ENCODE assay signal across 15 mouse cellular contexts in the genomic region with DNA sequence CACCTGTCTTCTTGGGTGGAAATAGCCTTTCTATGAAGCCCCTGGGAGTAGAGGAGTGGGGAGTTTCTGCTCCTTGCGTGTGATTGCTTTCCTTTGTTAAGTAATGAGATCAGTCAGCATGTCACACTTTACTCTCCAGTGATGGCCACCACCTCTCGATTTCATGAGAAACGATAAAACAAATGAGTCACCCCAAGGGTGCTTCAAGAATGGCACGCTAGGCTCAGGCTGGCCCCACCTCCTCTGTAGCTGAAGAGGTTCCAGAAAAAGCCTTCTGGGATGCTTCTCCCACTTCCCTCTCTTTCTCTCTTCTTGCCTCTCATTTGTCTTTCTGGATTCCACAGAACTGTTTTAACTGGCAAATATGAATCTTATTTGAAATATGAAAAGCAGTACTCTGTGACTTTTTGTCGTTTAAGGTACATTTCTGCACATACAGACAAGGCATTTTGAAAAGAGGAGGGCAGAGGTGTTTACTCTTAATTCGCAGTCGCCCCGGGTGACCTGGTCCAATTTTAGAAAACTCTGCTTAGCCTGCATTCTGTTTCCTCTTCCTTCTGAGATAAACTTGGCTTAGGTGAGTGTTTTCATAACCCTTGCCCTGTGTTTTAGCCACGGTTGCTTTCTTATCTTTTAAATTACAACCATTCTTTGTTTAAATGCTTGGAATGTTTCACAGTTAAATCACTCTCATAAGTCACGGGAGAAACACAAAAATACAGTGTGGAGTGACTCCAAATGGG. TPM values are rescaled to one million over a fixed set of nuclear protein-coding genes. Genes with fewer than 3 reads are reported as not detected.
A peak's percentile ranks its signal among the peaks of the same experiment; 100 is the strongest.
DNase-seq lines count a peak whose midpoint lies in the region; ATAC-seq and TF ChIP-seq lines count a peak whose summit lies in the region.
"Had no signal": no experiment of that assay in that cellular context is flagged by ENCODE, and none has a peak within 500 bp of the region (broad histone marks: within the 10 kb centered on the region; RNA-seq: fewer than 3 reads in every experiment).

No protein-coding gene starts in this region.

- no peak overlapping the region for H3K27ac ChIP-seq in liver, adult 2 months (replicated peaks; ENCODE audit: insufficient read depth, low read depth, low read length)
- no peak overlapping the region for H3K27ac ChIP-seq in liver, embryonic 11.5 days (ENCODE audit: low read depth, low read length)
- no peak overlapping the region for H3K27ac ChIP-seq in hindbrain, embryonic 11.5 days (ENCODE audit: low read depth, low read length)
- no peak overlapping the region for H3K27ac ChIP-seq in forebrain, embryonic 16.5 days (ENCODE audit: low read length)
- H3K27ac ChIP-seq: embryonic facial prominence, embryonic 13.5 days had no signal

- no peaks in the 10 kb centered on the region; the same call in 1 of the 2 replicates for H3K4me1 ChIP-seq in liver, adult 2 months (ENCODE audit: control insufficient read depth, insufficient read depth, low read length)
- no peaks in the 10 kb centered on the region for H3K4me1 ChIP-seq in liver, embryonic 11.5 days (replicated peaks; ENCODE audit: control insufficient read depth, insufficient read depth, low read length)
- no peaks in the 10 kb centered on the region for H3K4me1 ChIP-seq in hindbrain, embryonic 11.5 days (replicated peaks; ENCODE audit: control insufficient read depth, insufficient read depth, low read length)
- no peaks in the 10 kb centered on the region for H3K4me1 ChIP-seq in forebrain, embryonic 16.5 days (replicated peaks; ENCODE audit: control insufficient read depth, insufficient read depth, low read length)
- H3K4me1 ChIP-seq: embryonic facial prominence, embryonic 13.5 days had no signal

- H3ac ChIP-seq in myocyte (ENCODE audit: control insufficient read depth, insufficient read length) = no peak overlapping the region

- no peaks in the 10 kb centered on the region for H3K79me2 ChIP-seq in liver, adult 2 months (ENCODE audit: control insufficient read depth, insufficient read depth, low read length)
- no peaks in the 10 kb centered on the region for H3K79me2 ChIP-seq in myocyte (ENCODE audit: control insufficient read depth, insufficient read depth)

- H3K4me3 ChIP-seq in liver, adult 2 months (ENCODE audit: insufficient read depth, low read depth, low read length) = no peak overlapping the region
- H3K4me3 ChIP-seq in liver, embryonic 11.5 days (ENCODE audit: low read depth, low read length) = no peak overlapping the region
- H3K4me3 ChIP-seq in myocyte = no peak overlapping the region
- no peak overlapping the region for H3K4me3 ChIP-seq in hindbrain, embryonic 11.5 days (ENCODE audit: low read depth, low read length)
- no peak overlapping the region for H3K4me3 ChIP-seq in forebrain, embryonic 16.5 days (replicated peaks; ENCODE audit: low read length)
- H3K4me3 ChIP-seq: embryonic facial prominence, embryonic 13.5 days had no signal

- ATAC-seq in liver, embryonic 11.5 days (replicated peaks; ENCODE audit: low FRiP score) = no peak
- ATAC-seq in hindbrain, embryonic 11.5 days (ENCODE audit: low FRiP score) = no peak
- ATAC-seq in forebrain, embryonic 16.5 days = no peak

- TF ChIP-seq CTCF in liver, adult 2 months (IDR thresholded peaks at IDR 0.05; ENCODE audit: low read depth, low read length) = no peak

- no peaks in the 10 kb centered on the region for H3K27me3 ChIP-seq in liver, adult 2 months (ENCODE audit: control insufficient read depth, insufficient read depth, low read length)
- no peaks in the 10 kb centered on the region; the same call in 1 of the 2 replicates for H3K27me3 ChIP-seq in liver, embryonic 11.5 days (replicated peaks; ENCODE audit: control insufficient read depth, insufficient read depth, low read length)
- H3K27me3 ChIP-seq in myocyte (ENCODE audit: control insufficient read depth, insufficient read depth, insufficient read length) = no peaks in the 10 kb centered on the region
- no peaks in the 10 kb centered on the region for H3K27me3 ChIP-seq in hindbrain, embryonic 11.5 days (ENCODE audit: control insufficient read depth, insufficient read depth, low read length)
- no peaks in the 10 kb centered on the region for H3K27me3 ChIP-seq in forebrain, embryonic 16.5 days (replicated peaks; ENCODE audit: control insufficient read depth, insufficient read depth, low read length)
- H3K27me3 ChIP-seq: embryonic facial prominence, embryonic 13.5 days had no signal

- peak; percentile 67 for DNase-seq in liver, adult 2 months (ENCODE audit: extremely low read depth, low read depth, low spot score)
- DNase-seq in liver, embryonic 11.5 days (ENCODE audit: low spot score) = no peak
- DNase-seq in Muller cell, postnatal 12 days (ENCODE audit: inconsistent ontology term) = peak; percentile 17
- peak; percentile 19 to 42 for DNase-seq in heart, postnatal 10 days
- DNase-seq in hindbrain, embryonic 11.5 days (ENCODE audit: low spot score) = no peak
- no peak for DNase-seq in layer of hippocampus, postnatal 25 days (ENCODE audit: extremely low spot score in 1 of 2, low spot score in 1 of 2)
- DNase-seq: cerebellum, adult 11 months; layer of hippocampus, postnatal 36 days; spleen, adult 18-20 months had no signal

- intact Hi-C loops in heart, postnatal 10 days (cut with DNase I) = no loop called here

- H3K36me3 ChIP-seq in liver, adult 2 months (ENCODE audit: control insufficient read depth, insufficient read depth, low read length) = no peaks in the 10 kb centered on the region
- H3K36me3 ChIP-seq in liver, embryonic 11.5 days (ENCODE audit: control insufficient read depth, insufficient read depth, low read length) = no peaks in the 10 kb centered on the region
- H3K36me3 ChIP-seq in myocyte (ENCODE audit: control insufficient read depth, insufficient read depth) = no peaks in the 10 kb centered on the region
- no peaks in the 10 kb centered on the region for H3K36me3 ChIP-seq in hindbrain, embryonic 11.5 days (ENCODE audit: control insufficient read depth, insufficient read depth, low read length)
- H3K36me3 ChIP-seq in forebrain, embryonic 16.5 days (ENCODE audit: control insufficient read depth, insufficient read depth) = no peaks in the 10 kb centered on the region
- H3K36me3 ChIP-seq: embryonic facial prominence, embryonic 13.5 days had no signal

- TF ChIP-seq POLR2A in liver, adult 2 months (IDR thresholded peaks at IDR 0.05; ENCODE audit: extremely low read depth, insufficient read depth, low read length) = no peak
- no peak for TF ChIP-seq POLR2A in myocyte (IDR thresholded peaks at IDR 0.05; ENCODE audit: insufficient read length, low read depth)

- no peaks in the 10 kb centered on the region for H3K9me3 ChIP-seq in liver, embryonic 11.5 days (ENCODE audit: control insufficient read depth, low read length)
- no peaks in the 10 kb centered on the region for H3K9me3 ChIP-seq in hindbrain, embryonic 11.5 days (ENCODE audit: control insufficient read depth, low read length)
- H3K9me3 ChIP-seq in forebrain, embryonic 16.5 days (ENCODE audit: control insufficient read depth, low read length) = no peaks in the 10 kb centered on the region
- H3K9me3 ChIP-seq: embryonic facial prominence, embryonic 13.5 days had no signal

- no peak overlapping the region for H3K9ac ChIP-seq in liver, adult 2 months (ENCODE audit: low read depth, low read length)
- H3K9ac ChIP-seq in liver, embryonic 11.5 days (ENCODE audit: low read depth, low read length) = no peak overlapping the region
- no peak overlapping the region for H3K9ac ChIP-seq in hindbrain, embryonic 11.5 days (ENCODE audit: low read depth, low read length)
- no peak overlapping the region for H3K9ac ChIP-seq in forebrain, embryonic 16.5 days (replicated peaks; ENCODE audit: low read depth, low read length)
- H3K9ac ChIP-seq: embryonic facial prominence, embryonic 13.5 days had no signal

- H3K4me2 ChIP-seq in liver, embryonic 11.5 days = no peak overlapping the region
- peak overlapping the region; percentile 67 for H3K4me2 ChIP-seq in myocyte (ENCODE audit: low read depth)
- H3K4me2 ChIP-seq in hindbrain, embryonic 11.5 days (replicated peaks; ENCODE audit: low read depth, low read length) = no peak overlapping the region
- no peak overlapping the region for H3K4me2 ChIP-seq in forebrain, embryonic 16.5 days (ENCODE audit: low read length)
- H3K4me2 ChIP-seq: embryonic facial prominence, embryonic 13.5 days had no signal

- 17% methylated on average over 10 of the region's 10 CpGs for WGBS in liver, adult 2 months
- whole genome bisulfite sequencing in liver, embryonic 11.5 days = 32% methylated on average over 10 of the region's 10 CpGs
- WGBS in hindbrain, embryonic 11.5 days = 58% methylated on average over 10 of the region's 10 CpGs
- 57% methylated on average over 10 of the region's 10 CpGs for WGBS in forebrain, embryonic 16.5 days

RNA-seq across cellular contexts. Expression of a gene that starts 15.3 kb away (rescaled TPM):
- total RNA-seq in liver, adult 2 months (2014; rRNA removed) = not detected in 2 replicates
- polyA plus RNA-seq in liver, adult 2 months (2012; rRNA removed) = 0.10 TPM in 1 of 2 replicates, not detected in the other
- polyA plus RNA-seq in liver, embryonic 11.5 days (2014; fragmentation: Nextera tagmentation; extraction: Ambion mirVana) = not detected in 2 replicates
- total RNA-seq in heart, postnatal 10 days (2021) = not detected
- polyA plus RNA-seq in myocyte (2012; fragmentation: generic; extraction: Trizol) = not detected
- polyA plus RNA-seq in hindbrain, embryonic 11.5 days (2014; fragmentation: Nextera tagmentation; extraction: Ambion mirVana) = not detected in 2 replicates
- polyA plus RNA-seq in forebrain, embryonic 16.5 days (2015; fragmentation: Nextera tagmentation; extraction: Ambion mirVana) = not detected in 2 replicates
- total RNA-seq in layer of hippocampus, postnatal 25 days (2021) = not detected
- total RNA-seq: gastrocnemius, adult 18-20 months; layer of hippocampus, postnatal 36 days had no signal
- polyA plus RNA-seq: neural tube, embryonic 11.5 days had no signal

RNA-seq across cellular contexts. Expression of a gene that starts 24.2 kb away (rescaled TPM):
- 8.4 and 9.1 TPM in 2 replicates for total RNA-seq in liver, adult 2 months (2014; rRNA removed)
- 30.5 and 32.3 TPM in 2 replicates for polyA plus RNA-seq in liver, adult 2 months (2012; rRNA removed)
- 65.3 and 73.3 TPM in 2 replicates for polyA plus RNA-seq in liver, embryonic 11.5 days (2014; fragmentation: Nextera tagmentation; extraction: Ambion mirVana)
- 10 to 100 TPM; 69.1 to 69.7 TPM for total RNA-seq in heart, postnatal 10 days (2021)
- polyA plus RNA-seq in myocyte (2012; fragmentation: generic; extraction: Trizol) = 68.1 TPM
- polyA plus RNA-seq in hindbrain, embryonic 11.5 days (2014; fragmentation: Nextera tagmentation; extraction: Ambion mirVana) = 137 and 140 TPM in 2 replicates
- 118 and 119 TPM in 2 replicates for polyA plus RNA-seq in forebrain, embryonic 16.5 days (2015; fragmentation: Nextera tagmentation; extraction: Ambion mirVana)
- 100 to 1,000 TPM in 1 of 2 experiments, 10 to 100 TPM in 1; 82.0 to 100 TPM for total RNA-seq in layer of hippocampus, postnatal 25 days (2021)

RNA-seq across cellular contexts. Expression of a gene that starts 33.5 kb away (rescaled TPM):
- 59.9 and 68.1 TPM in 2 replicates for total RNA-seq in liver, adult 2 months (2014; rRNA removed)
- polyA plus RNA-seq in liver, adult 2 months (2012; rRNA removed) = 65.0 and 75.2 TPM in 2 replicates
- polyA plus RNA-seq in liver, embryonic 11.5 days (2014; fragmentation: Nextera tagmentation; extraction: Ambion mirVana) = 388 and 389 TPM in 2 replicates
- 10 to 100 TPM; 20.4 to 25.7 TPM for total RNA-seq in heart, postnatal 10 days (2021)
- 20.0 TPM for polyA plus RNA-seq in myocyte (2012; fragmentation: generic; extraction: Trizol)
- polyA plus RNA-seq in hindbrain, embryonic 11.5 days (2014; fragmentation: Nextera tagmentation; extraction: Ambion mirVana) = 21.0 and 23.4 TPM in 2 replicates
- polyA plus RNA-seq in forebrain, embryonic 16.5 days (2015; fragmentation: Nextera tagmentation; extraction: Ambion mirVana) = 8.5 and 11.1 TPM in 2 replicates
- total RNA-seq in layer of hippocampus, postnatal 25 days (2021) = 10 to 100 TPM; 52.1 to 53.7 TPM

RNA-seq across cellular contexts. Expression of a gene that starts 59.4 kb away (rescaled TPM):
- not detected in 2 replicates for total RNA-seq in liver, adult 2 months (2014; rRNA removed)
- not detected in 2 replicates for polyA plus RNA-seq in liver, adult 2 months (2012; rRNA removed)
- not detected in 2 replicates for polyA plus RNA-seq in liver, embryonic 11.5 days (2014; fragmentation: Nextera tagmentation; extraction: Ambion mirVana)
- total RNA-seq in heart, postnatal 10 days (2021) = not detected
- not detected for polyA plus RNA-seq in myocyte (2012; fragmentation: generic; extraction: Trizol)
- not detected in 2 replicates for polyA plus RNA-seq in hindbrain, embryonic 11.5 days (2014; fragmentation: Nextera tagmentation; extraction: Ambion mirVana)
- not detected in 2 replicates for polyA plus RNA-seq in forebrain, embryonic 16.5 days (2015; fragmentation: Nextera tagmentation; extraction: Ambion mirVana)
- total RNA-seq in layer of hippocampus, postnatal 25 days (2021) = not detected
- total RNA-seq: gastrocnemius, adult 18-20 months; layer of hippocampus, postnatal 36 days had no signal
- polyA plus RNA-seq: embryonic facial prominence, embryonic 13.5 days; lung, embryonic 16.5 days; neural tube, embryonic 11.5 days had no signal

Comparison
In these comparisons a context has a peak if more than half of its experiments do, and no peak if none do; other contexts are left out.
1. DNase-seq: peak in liver, adult 2 months (single experiment), Muller cell, postnatal 12 days (single experiment) and heart, postnatal 10 days (2 of 2); none in liver, embryonic 11.5 days (single experiment), hindbrain, embryonic 11.5 days (single experiment) and layer of hippocampus, postnatal 25 days (0 of 2).